Mouse (Mus musculus): ENCODE data around the gene Lamc1.

DNA sequence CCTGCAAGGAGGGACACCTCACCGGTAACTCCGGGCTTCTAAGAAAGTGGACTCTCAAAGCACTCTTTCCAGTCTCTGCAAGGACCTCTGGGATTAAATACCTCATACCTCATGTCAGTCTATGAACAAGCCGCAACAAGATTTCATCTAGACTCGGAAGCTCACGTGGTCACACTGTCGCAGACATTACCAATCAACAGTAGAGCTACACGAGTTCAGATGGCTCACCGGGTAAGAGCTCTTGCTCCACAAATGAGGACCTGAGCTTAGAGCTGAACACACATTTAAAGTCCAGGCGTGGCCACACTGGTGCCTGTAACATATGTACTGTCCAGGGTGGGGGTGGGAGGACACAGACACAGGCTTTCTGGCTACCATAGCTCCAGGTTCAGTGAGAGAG is 46.4 kb downstream of the Lamc1 start:
- no peak for TF ChIP-seq CTCF (IDR thresholded peaks at IDR 0.05; ENCODE audit: extremely low read depth, insufficient read depth, insufficient read length, insufficient replicate concordance)
- TF ChIP-seq POLR2A (IDR thresholded peaks at IDR 0.05; ENCODE audit: low read depth, low read length) = no peak

All from spleen, adult 2 months (tissue).